Mouse (Mus musculus): Measurements from ENCODE around the gene Cfp. TPM values are rescaled to one million over a fixed set of nuclear protein-coding genes. Genes with fewer than 3 reads are reported as not detected.
A peak's percentile ranks its signal among the peaks of the same experiment; 100 is the strongest.

Cfp gene
- polyA plus RNA-seq, 1 experiment from 2014 or later = 5.8 TPM

- no peaks in the 10 kb centered on the region for H3K27me3 ChIP-seq
- peak overlapping the region; percentile 56 for H3K4me3 ChIP-seq
- peak; percentile 71 for ATAC-seq (ENCODE audit: low FRiP score)
- WGBS = 20% methylated on average over 46 of the region's 49 CpGs
- peaks cover 6% of the 10 kb centered on the region for H3K36me3 ChIP-seq
- peak overlapping the region; percentile 63 for H3K4me2 ChIP-seq
- peaks cover 15% of the 10 kb centered on the region for H3K4me1 ChIP-seq (replicated peaks)
- no peaks in the 10 kb centered on the region for H3K9me3 ChIP-seq
- H3K27ac ChIP-seq = peak overlapping the region; percentile 86
- H3K9ac ChIP-seq = peak overlapping the region; percentile 79
Measured at GRCm38 (mm10) chrX:20920249-20920843, 11.0 kb downstream of the Cfp start.

- peaks cover 15% of the 10 kb centered on the region for H3K4me1 ChIP-seq (replicated peaks)
- H3K27me3 ChIP-seq = no peaks in the 10 kb centered on the region
- no peak overlapping the region for H3K9ac ChIP-seq
- no peak overlapping the region for H3K27ac ChIP-seq
- no peak overlapping the region for H3K4me2 ChIP-seq
- no peaks in the 10 kb centered on the region for H3K9me3 ChIP-seq
- no peak overlapping the region for H3K4me3 ChIP-seq
- peaks cover 12% of the 10 kb centered on the region for H3K36me3 ChIP-seq
- ATAC-seq (ENCODE audit: low FRiP score) = no peak
Measured at GRCm38 (mm10) chrX:20915075-20915474, 16.3 kb downstream of the Cfp start.

GRCm38 (mm10) chrX:20913726-20914125 lies 17.6 kb downstream of the Cfp start:
- Histone ChIP-seq H3K27ac (no peak overlapping the region), H3K36me3 (peaks cover 15% of the 10 kb centered on the region), H3K4me3 (no peak overlapping the region), H3K4me2 (no peak overlapping the region), H3K4me1 (replicated peaks) (peaks cover 8% of the 10 kb centered on the region), H3K27me3 (no peaks in the 10 kb centered on the region), H3K9ac (no peak overlapping the region), H3K9me3 (no peaks in the 10 kb centered on the region)
- ATAC-seq (ENCODE audit: low FRiP score) = no peak
- WGBS = 86% methylated on average over 6 of the region's 6 CpGs

DNA sequence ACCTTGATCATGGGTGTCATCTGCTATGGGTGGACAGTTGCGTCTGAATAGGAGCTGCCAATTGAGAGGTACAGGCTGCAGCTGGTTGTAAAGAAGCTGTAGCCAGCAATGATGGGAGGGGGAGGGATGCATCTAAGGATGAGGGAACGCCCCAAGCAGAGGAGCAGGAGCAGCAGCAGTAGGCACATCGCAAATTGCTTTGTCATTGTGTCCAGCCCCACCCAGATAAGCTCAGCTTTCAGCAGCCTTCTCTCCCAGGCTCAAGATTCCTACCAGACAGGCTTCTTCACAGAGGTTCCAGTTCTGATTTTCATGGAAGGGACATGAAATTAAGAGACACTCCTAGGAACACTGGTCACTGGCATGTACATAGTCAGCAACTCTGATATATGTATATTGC lies 21.3 kb downstream of the Cfp start:
- Histone ChIP-seq H3K27me3 (no peaks in the 10 kb centered on the region), H3K9me3 (no peaks in the 10 kb centered on the region), H3K4me3 (no peak overlapping the region), H3K4me1 (replicated peaks) (no peaks in the 10 kb centered on the region), H3K27ac (no peak overlapping the region), H3K36me3 (peaks cover 19% of the 10 kb centered on the region), H3K9ac (no peak overlapping the region), H3K4me2 (no peak overlapping the region)
- ATAC-seq (ENCODE audit: low FRiP score) = no peak
- WGBS = 39% methylated on average over 3 of the region's 3 CpGs

Other genes starting within 250 kb of the Cfp start
- gene Cdk16, start 243.6 kb downstream of the Cfp start, polyA plus RNA-seq (2015; fragmentation: Nextera tagmentation; extraction: Ambion mirVana) = 122 and 126 TPM in 2 replicates
- gene Usp11, start 227.6 kb downstream of the Cfp start, polyA plus RNA-seq (2015; fragmentation: Nextera tagmentation; extraction: Ambion mirVana) = 93.8 and 98.4 TPM in 2 replicates
- gene Araf, start 133.7 kb downstream of the Cfp start, polyA plus RNA-seq (2015; fragmentation: Nextera tagmentation; extraction: Ambion mirVana) = 281 and 285 TPM in 2 replicates
- gene Timp1, start 61.4 kb downstream of the Cfp start, polyA plus RNA-seq (2015; fragmentation: Nextera tagmentation; extraction: Ambion mirVana) = 4.9 and 5.0 TPM in 2 replicates
- 39.9 and 41.3 TPM in 2 replicates for gene Syn1, start 10.6 kb downstream of the Cfp start, polyA plus RNA-seq (2015; fragmentation: Nextera tagmentation; extraction: Ambion mirVana)
- 18.4 and 18.5 TPM in 2 replicates for gene Elk1, start 19.1 kb upstream of the Cfp start, polyA plus RNA-seq (2015; fragmentation: Nextera tagmentation; extraction: Ambion mirVana)
- gene Uxt, start 30.5 kb upstream of the Cfp start, polyA plus RNA-seq (2015; fragmentation: Nextera tagmentation; extraction: Ambion mirVana) = 39.4 and 41.1 TPM in 2 replicates
- gene Zfp182, start 130.8 kb upstream of the Cfp start, polyA plus RNA-seq (2015; fragmentation: Nextera tagmentation; extraction: Ambion mirVana) = 9.9 and 10.3 TPM in 2 replicates
- not detected in 2 replicates for gene Spaca5, start 136.9 kb upstream of the Cfp start, polyA plus RNA-seq (2015; fragmentation: Nextera tagmentation; extraction: Ambion mirVana)
- 4.1 and 5.1 TPM in 2 replicates for gene Zfp300, start 158.0 kb upstream of the Cfp start, polyA plus RNA-seq (2015; fragmentation: Nextera tagmentation; extraction: Ambion mirVana)
- not detected in 2 replicates for gene Ssxa1, start 184.3 kb upstream of the Cfp start, polyA plus RNA-seq (2015; fragmentation: Nextera tagmentation; extraction: Ambion mirVana)
- gene Gm21876, start 244.1 kb upstream of the Cfp start, polyA plus RNA-seq (2015; fragmentation: Nextera tagmentation; extraction: Ambion mirVana) = not detected in 2 replicates

All from hindbrain, embryonic 13.5 days (tissue).